Mouse (Mus musculus) kidney, postnatal 36 days (tissue): ENCODE data around the gene Ide.

ENCODE experiments used
- DNase-seq, 2 experiments: peaks; one replicate each; pipeline ENCODE4 v3.0.0; 2021 to 2022; ENCODE audit warnings: mixed read lengths in 2 of 2

The Ide gene

DNA sequence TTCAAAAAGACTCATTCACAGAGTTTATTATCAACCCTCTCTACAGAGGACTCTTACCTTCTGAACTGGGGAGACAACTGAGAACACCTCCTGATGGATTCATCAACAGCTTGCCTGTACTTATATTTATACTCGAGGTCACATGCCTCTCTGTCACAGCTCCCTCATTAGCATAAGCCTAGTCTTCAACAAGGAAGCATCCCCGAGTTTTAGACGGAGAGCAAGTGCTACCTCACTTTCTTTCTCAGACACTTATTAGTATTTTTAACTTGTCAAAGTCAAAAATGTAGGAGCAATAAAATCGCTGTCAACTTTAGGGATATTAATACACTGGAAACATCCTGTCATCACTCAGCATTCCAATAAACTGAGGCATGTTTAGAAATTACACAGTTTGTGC is at the start of gene Ide:
Gene Ide, minus strand, starts transcription at position 101 of the 400 bp plus-strand sequence.
- DNase-seq = no peak

- no peak for DNase-seq
Observed at GRCm38 (mm10) chr19:37386126-37386525, 48.5 kb upstream of the Ide start.

GRCm38 (mm10) chr19:37378816-37379215 is 41.2 kb upstream of the Ide start:
- DNase-seq = no peak

DNA sequence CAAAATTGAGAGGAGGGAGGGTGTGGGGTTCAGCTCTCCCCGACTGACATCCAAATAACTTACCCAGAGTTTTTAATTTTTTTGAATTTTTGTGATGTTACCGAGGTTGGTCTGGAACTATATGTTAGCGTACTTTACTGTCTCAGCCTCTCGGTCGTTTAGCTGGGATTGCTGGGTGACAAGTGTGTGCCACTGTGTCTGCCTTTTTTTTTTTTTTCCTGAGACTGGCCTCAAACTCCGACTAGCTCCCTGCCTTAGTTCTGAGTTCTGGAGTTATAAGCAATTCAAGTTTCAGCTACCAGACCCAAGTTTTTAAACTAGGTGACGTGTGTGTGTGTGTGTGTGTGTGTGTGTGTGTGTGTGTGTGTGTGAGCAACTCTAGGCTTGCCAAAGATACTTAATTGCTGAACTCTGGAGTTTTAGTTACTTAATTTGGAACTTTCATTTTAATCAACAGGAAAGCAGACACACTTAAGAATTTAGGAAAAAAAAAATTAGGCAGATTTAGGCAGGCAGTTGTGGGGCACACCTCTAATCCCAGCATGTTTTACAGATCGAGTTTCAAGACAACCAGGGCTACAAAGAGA is 39.8 kb upstream of the Ide start:
- DNase-seq = no peak

DNA sequence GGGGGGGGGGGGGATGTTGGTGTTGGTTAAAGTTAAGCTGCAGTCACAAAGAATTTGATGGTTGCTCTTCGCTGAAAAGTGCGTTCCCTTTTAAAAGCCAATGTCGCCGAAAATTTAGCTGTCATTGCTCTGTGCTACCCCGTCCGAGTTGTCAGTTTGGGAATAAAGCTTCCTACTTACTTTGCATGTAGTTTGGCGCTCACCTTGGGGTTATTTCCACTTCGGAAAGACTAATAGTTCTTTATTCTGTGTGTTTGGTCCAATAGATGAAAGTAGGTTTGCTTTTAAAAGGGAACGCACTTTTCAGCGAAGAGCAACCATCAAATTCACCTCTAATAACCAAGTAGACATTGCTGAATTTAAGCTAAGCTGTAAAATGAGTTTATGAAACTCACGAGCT is 39.2 kb upstream of the Ide start:
- DNase-seq = no peak

DNA sequence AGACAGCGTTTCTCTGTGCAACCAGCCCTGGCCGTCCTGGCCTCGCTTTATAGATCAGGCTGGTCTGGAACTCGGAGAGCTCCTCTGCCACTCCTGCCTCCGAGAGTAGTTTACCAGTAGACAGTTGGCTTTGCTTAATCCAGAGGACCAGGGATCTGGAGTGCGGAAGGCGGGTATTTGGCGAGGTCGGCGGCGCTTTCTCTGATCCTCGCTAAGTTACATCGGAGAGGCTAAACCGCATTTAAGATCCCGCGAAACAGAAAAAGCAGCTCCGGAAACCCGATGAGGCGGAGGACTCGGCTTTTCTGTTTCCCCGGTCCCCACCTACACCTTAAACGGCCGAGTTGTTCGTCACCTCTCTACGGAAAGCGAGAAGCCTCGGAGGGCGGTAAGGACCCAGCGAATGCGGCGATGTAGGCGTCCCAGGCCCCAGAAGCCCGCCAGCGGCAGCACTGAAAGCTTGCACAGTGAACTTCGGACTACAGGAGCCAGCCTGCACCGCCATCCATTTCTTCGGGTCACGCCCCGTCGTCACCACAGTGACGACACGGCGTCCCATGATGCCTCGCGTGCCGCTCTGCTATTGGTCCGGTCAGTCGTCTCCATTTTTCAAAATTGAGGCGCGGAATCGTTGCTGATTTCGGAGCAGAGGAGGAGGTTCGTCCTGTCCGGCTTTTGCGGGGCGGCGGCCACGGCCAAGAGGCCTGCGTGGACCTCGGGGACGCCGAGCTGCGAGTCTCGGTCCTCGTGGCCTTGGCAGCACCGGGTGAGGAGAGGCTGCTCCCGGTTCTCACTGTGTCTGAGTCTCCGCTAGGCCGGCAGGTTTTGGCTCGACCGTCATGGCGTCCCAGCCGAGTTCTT is 38.3 kb upstream of the Ide start, which contains the start of gene Kif11:
Gene Kif11, plus strand, starts transcription at position 649 of the 861 bp plus-strand sequence.
- DNase-seq = peak; percentile 97

GRCm38 (mm10) chr19:37374941-37375754 is 37.5 kb upstream of the Ide start:
- DNase-seq = no peak

DNA sequence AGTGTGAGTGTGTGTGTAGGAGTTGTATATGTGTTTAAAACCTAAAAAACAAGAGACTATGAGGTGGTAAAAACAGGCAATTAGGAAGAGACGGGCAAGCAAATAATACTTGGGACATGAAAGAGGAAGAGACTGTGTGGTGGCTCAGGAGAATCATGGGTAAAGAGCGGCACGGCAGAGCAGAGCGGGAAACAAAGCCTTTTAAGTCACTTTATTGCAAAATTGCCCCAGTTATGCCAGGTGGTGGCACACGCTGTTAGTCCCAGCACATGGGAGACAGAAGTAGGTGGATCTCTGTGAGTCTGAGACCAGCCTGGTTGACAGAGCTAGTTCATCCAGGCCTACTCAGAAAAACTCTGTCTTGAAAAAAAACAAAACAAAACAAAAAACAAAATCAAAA is 32.7 kb upstream of the Ide start:
- DNase-seq = no peak

DNA sequence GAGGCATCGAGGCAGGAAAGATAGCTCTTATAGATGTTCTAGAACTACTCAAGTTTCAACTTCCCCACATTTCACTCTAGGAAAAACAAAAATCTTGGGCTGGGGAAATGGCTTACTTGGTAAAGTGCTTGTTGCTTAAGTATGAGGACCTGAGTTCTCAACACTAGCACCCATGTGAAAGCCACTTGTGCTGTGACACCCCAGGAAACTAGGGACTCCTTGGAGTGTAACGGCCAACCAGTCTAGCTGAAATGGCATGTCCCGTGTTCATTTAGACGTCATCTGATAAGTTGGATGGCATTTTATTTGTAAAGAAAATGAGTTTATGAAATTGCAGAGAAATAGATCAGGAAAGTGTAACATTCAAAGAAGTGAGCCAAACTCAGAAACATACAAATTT is 32.3 kb upstream of the Ide start:
- no peak for DNase-seq

DNA sequence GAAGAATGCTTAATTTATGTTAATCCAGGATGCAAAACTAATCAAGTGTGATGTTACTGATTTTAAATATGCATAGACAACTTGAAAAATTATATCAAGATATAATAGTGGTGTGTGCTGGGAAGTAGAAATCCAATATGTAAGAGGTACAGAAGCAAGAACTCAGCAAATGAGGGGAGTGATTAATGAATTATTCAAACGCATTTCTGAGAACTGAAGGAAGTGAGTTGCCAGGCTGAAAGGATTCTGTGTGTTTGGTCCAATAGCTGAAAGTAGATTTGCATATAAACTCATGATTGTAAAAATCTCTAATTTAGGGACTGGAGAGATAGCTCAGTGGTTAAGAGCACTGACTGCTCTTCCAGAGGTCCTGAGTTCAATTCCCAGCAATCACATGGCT is 31.3 kb upstream of the Ide start:
- DNase-seq = no peak

DNA sequence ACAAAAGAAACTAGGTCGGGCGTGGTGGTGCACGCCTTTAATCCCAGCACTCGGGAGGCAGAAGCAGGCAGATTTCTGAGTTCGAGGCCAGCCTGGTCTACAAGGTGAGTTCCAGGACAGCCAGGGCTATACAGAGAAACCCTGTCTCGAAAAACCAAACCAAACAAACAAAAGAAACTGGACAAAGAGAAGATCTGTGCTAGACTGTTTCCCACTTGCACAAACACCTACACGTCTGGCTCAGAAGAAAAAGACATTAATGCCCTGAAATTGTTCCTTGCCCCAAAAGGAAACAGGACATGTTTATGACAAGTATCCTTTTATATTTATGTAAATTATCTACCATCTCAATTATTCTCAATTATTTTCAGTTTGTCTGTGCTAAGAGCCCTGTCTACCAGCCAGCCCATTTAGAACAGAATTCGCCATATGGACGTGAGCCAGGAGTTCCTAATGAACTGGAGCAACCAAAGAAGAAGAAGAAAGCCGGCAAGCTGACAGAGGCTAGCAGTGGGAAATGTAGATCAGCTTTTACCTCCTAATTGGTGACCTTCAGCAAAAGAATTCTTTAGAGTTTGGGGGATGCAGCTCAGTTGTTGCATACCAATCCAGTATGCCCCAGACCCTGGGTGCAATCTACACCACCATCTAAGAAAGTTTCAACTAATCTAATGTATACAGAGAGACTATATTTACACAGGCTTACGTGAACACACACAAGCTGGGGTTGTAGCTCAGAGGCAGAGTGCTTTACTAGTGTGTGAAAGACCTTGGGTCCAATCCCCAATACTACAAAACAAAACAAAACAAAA is 25.7 kb upstream of the Ide start:
- DNase-seq = no peak

- no peak for DNase-seq
Observed at GRCm38 (mm10) chr19:37362545-37362944, 24.9 kb upstream of the Ide start.

- DNase-seq = no peak
Observed at GRCm38 (mm10) chr19:37360044-37360443, 22.4 kb upstream of the Ide start.

DNA sequence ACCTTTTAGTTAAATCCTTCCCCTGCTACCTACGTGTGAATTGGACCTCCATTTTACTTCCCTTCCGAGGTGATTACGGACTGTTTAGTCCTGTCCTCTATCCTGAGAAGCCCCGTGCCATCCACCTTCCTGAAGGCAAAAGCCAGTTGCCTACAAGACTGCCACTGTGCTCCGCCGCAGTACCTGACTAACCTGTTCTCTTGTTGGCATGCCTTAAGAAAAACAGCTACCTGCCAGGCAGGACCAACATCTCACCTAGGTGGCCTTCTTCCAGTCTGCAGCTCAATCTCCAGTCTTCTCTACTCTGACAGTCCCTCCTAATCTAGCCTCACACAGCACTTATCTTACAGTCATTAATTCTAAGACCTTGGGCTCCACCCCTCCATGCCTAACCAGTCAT is 15.7 kb upstream of the Ide start:
- no peak for DNase-seq

DNA sequence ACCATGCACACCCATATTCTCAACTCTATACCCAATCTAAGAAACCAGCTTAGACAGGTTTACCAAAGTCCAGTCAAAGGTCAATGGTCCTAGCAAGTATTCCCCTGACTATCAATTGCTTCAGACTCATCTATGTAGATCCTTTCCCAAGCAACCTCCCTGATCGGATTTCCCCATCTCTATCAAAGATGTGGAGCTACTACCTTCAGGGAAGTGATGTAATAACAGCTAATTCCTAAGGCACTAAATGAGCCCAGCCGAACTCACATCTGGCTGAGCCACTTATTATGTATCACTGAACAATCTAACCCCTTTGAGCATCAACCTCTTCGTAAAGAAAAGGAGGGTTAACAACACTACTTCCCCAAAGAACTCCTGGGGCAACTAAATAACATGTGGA is 15.1 kb upstream of the Ide start:
- DNase-seq = no peak

DNA sequence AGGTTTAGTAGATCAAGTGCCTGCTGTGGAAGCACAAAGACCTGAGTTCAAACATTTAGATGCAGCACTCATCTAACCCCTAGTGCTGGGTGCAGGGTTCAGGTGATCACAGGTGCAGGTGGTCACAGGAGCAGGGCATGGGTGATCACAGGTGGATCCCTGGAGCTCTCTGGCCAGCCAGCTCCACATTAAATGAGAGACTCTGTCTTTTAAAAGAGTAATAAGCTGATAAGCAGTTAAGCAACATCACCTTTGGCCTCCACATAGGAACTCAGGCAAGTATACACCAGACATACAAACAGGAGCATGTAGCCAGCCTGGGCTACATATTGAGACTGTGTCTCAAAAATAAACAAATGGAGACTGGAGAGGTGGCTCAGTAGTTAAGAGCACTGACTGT is 11.3 kb upstream of the Ide start:
- DNase-seq = no peak

GRCm38 (mm10) chr19:37348331-37348730 is 10.7 kb upstream of the Ide start:
- no peak for DNase-seq

GRCm38 (mm10) chr19:37346258-37346657 is 8.6 kb upstream of the Ide start:
- no peak for DNase-seq

GRCm38 (mm10) chr19:37343899-37344298 is 6.2 kb upstream of the Ide start:
- DNase-seq = no peak

GRCm38 (mm10) chr19:37340931-37341330 is 3.3 kb upstream of the Ide start:
- no peak for DNase-seq

DNA sequence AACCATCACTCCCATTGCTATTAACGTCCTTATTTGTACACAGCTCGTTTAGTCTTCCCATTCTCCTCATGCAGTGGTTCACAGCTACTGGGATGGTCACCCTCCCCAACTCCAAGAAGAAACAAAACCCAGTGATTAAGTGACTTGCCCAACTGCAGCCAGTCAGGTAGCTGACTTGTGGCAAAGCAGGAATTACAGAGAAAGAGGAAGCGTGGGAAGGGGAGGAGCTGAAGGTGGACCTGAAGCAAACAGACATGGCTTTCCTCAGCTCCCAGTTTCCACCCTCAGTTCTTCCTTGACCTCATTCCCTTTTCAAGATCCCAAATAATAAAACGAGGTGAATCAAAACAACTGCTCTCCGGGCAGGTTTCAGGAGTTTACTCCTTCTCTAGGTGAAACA is 2.8 kb upstream of the Ide start:
- no peak for DNase-seq

DNA sequence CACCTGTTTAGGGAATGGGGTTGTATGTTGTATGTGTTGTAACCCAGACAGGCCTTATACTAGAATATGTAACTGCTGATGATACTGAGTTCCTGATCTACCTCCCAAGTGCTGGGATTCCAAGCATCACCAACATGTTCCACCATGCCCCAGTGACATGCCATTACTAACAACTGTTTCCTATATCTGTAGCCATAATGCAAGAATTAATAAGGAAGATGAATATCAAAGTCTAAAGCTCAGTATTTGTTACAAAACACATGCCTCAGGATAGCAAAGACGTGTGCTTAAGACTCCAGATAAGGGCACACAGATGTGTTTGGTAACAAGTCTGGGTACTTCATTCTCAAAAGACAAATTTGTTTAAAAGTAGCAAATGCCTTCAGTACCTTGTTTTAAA is 2.3 kb downstream of the Ide start:
- DNase-seq = no peak

GRCm38 (mm10) chr19:37333357-37333756 is 4.3 kb downstream of the Ide start:
- no peak for DNase-seq
